Mouse (Mus musculus) left cerebral cortex, adult 18-20 months (tissue): ENCODE measurements around the gene Polr2c. TPM values are rescaled to one million over a fixed set of nuclear protein-coding genes. Genes with fewer than 3 reads are reported as not detected.

Source experiments
- DNase-seq, 2 experiments: peaks; one replicate each; pipeline ENCODE4 v3.0.0; 2021 to 2022; ENCODE audit warnings: low spot score in 2 of 2, mixed read lengths in 1 of 2
- total RNA-seq, 2 experiments: library from RNA; stranded (reverse); gene quantifications; 2 replicates each; pipeline ENCODE4 v1.2.3; 2021

Polr2c gene
- total RNA-seq, 2 experiments from 2014 or later: 74.5 to 75.7 TPM

GRCm38 (mm10) chr8:94875871-94876150 lies 18.6 kb downstream of the Polr2c start:
- DNase-seq: no peak

- DNase-seq: peak; percentile 69 to 72
These were observed 19.0 kb downstream of the Polr2c start, which contains the start of gene Dok4 for GRCm38 (mm10) chr8:94876197-94876730. Dok4 (minus strand) TSS chr8:94876330.

GRCm38 (mm10) chr8:94876820-94877219 lies 19.6 kb downstream of the Polr2c start:
- DNase-seq: no peak

- DNase-seq: no peak
These were observed 23.5 kb downstream of the Polr2c start for GRCm38 (mm10) chr8:94880742-94881141.

GRCm38 (mm10) chr8:94888383-94889036 lies 31.3 kb downstream of the Polr2c start:
- no peak for DNase-seq

- no peak for DNase-seq
These were observed 35.7 kb downstream of the Polr2c start for GRCm38 (mm10) chr8:94892917-94893316.

- DNase-seq: no peak
These were observed 42.0 kb downstream of the Polr2c start for GRCm38 (mm10) chr8:94899262-94899661.

- no peak for DNase-seq
These were observed 43.4 kb downstream of the Polr2c start for GRCm38 (mm10) chr8:94900617-94901016.

GRCm38 (mm10) chr8:94901031-94901430 lies 43.8 kb downstream of the Polr2c start:
- DNase-seq: no peak

GRCm38 (mm10) chr8:94903709-94904108 lies 46.5 kb downstream of the Polr2c start:
- no peak for DNase-seq

GRCm38 (mm10) chr8:94904450-94905175 lies 47.4 kb downstream of the Polr2c start:
- peak; percentile 11 to 44 for DNase-seq

GRCm38 (mm10) chr8:94907591-94908300 lies 50.5 kb downstream of the Polr2c start:
- DNase-seq: no peak

GRCm38 (mm10) chr8:94908847-94909246 lies 51.6 kb downstream of the Polr2c start:
- DNase-seq: peak; percentile 66 to 79

- DNase-seq: peak; percentile 54 to 59
These were observed 55.9 kb downstream of the Polr2c start for GRCm38 (mm10) chr8:94913061-94913660.

GRCm38 (mm10) chr8:94914256-94914655 lies 57.0 kb downstream of the Polr2c start:
- DNase-seq: no peak

GRCm38 (mm10) chr8:94914701-94915101 lies 57.5 kb downstream of the Polr2c start:
- no peak for DNase-seq

- no peak for DNase-seq
These were observed 59.2 kb downstream of the Polr2c start for GRCm38 (mm10) chr8:94916311-94916959.

GRCm38 (mm10) chr8:94916960-94917324 lies 59.7 kb downstream of the Polr2c start:
- DNase-seq: no peak

GRCm38 (mm10) chr8:94917352-94917751 lies 60.1 kb downstream of the Polr2c start:
- DNase-seq: peak; percentile 50 to 63

- DNase-seq: no peak
These were observed 60.7 kb downstream of the Polr2c start, which contains the start of gene Ccdc102a for GRCm38 (mm10) chr8:94917851-94918495. Ccdc102a (minus strand) TSS chr8:94918098.
